Mouse (Mus musculus): ENCODE results near the gene Laptm4a.

DNA sequence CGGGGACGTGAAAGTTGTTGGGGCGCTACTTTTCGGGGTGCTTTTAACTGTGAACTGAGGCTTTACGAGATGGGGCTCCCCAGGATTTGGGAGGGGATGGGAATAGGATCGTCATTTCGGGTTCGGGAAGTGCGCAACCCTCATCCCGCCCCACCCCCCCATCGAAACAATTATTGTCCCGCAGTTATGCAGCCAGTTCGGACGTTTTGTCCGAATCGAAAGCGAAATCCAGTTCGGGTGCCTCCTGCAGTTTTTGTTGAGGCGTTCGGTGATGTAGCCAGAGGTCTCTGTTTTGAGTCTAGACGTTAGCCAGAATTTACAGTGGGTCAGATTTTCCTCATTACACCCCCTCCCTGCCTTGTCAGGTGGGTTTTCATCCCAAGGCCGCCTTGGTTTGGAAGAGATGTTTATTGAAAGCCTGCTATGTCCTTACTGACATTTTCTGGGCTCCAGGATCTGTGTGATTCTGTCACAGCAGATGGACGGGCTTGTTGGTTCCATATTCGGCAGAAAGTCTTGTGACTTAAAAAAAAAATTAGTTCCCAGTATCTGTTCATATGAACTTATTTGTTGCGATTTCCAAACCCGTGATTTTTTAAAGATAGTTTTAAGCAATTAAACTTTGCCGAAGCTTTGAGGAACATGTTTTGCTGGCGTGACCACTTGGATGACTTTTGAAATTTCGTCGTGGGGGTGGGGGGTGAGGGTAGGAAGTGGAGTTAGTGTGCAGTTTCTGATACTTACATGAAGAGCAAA lies 1.1 kb downstream of the Laptm4a start:
- TF ChIP-seq MAX (IDR thresholded peaks at IDR 0.05; ENCODE audit: low read depth) (no peak), MYOG (IDR thresholded peaks at IDR 0.05; ENCODE audit: control insufficient read depth in 1 of 3, insufficient read depth in 1 of 3, insufficient read length in 2 of 3, low read depth in 2 of 3) (no peak), REST (IDR thresholded peaks at IDR 0.05; ENCODE audit: insufficient read depth, insufficient read length) (no peak), USF1 (IDR thresholded peaks at IDR 0.05; ENCODE audit: low read depth) (no peak)
